Mouse (Mus musculus): ENCODE measurements around the gene Nfia. TPM values are rescaled to one million over a fixed set of nuclear protein-coding genes. Genes with fewer than 3 reads are reported as not detected.

Nfia gene
- total RNA-seq, 2 experiments from 2014 or later: 3.6 to 17.8 TPM

GRCm38 (mm10) chr4:97926607-97927308 is 154.2 kb downstream of the Nfia start:
- no peak for ATAC-seq (ENCODE audit: poor library complexity, severe bottlenecking)

- no peak for ATAC-seq (ENCODE audit: poor library complexity, severe bottlenecking)
These were observed 154.7 kb downstream of the Nfia start for GRCm38 (mm10) chr4:97927309-97927656.

GRCm38 (mm10) chr4:97936371-97936770 is 163.8 kb downstream of the Nfia start:
- ATAC-seq (ENCODE audit: poor library complexity, severe bottlenecking): peak; percentile 75

- ATAC-seq (ENCODE audit: poor library complexity, severe bottlenecking): no peak
These were observed 164.4 kb downstream of the Nfia start for GRCm38 (mm10) chr4:97936912-97937311.

GRCm38 (mm10) chr4:97939492-97939891 is 167.0 kb downstream of the Nfia start:
- no peak for ATAC-seq (ENCODE audit: poor library complexity, severe bottlenecking)

GRCm38 (mm10) chr4:97939920-97940520 is 167.5 kb downstream of the Nfia start:
- ATAC-seq (ENCODE audit: poor library complexity, severe bottlenecking): no peak

- ATAC-seq (ENCODE audit: poor library complexity, severe bottlenecking): no peak
These were observed 169.1 kb downstream of the Nfia start for GRCm38 (mm10) chr4:97941616-97942015.

- ATAC-seq (ENCODE audit: poor library complexity, severe bottlenecking): no peak
These were observed 171.8 kb downstream of the Nfia start for GRCm38 (mm10) chr4:97944309-97944708.

GRCm38 (mm10) chr4:97947484-97947883 is 174.9 kb downstream of the Nfia start:
- no peak for ATAC-seq (ENCODE audit: poor library complexity, severe bottlenecking)

GRCm38 (mm10) chr4:97948250-97948649 is 175.7 kb downstream of the Nfia start:
- ATAC-seq (ENCODE audit: poor library complexity, severe bottlenecking): no peak

GRCm38 (mm10) chr4:97950341-97951071 is 178.0 kb downstream of the Nfia start:
- no peak for ATAC-seq (ENCODE audit: poor library complexity, severe bottlenecking)

GRCm38 (mm10) chr4:97953886-97954285 is 181.4 kb downstream of the Nfia start:
- no peak for ATAC-seq (ENCODE audit: poor library complexity, severe bottlenecking)

GRCm38 (mm10) chr4:97958121-97958520 is 185.6 kb downstream of the Nfia start:
- no peak for ATAC-seq (ENCODE audit: poor library complexity, severe bottlenecking)

GRCm38 (mm10) chr4:97962856-97963255 is 190.3 kb downstream of the Nfia start:
- no peak for ATAC-seq (ENCODE audit: poor library complexity, severe bottlenecking)

- no peak for ATAC-seq (ENCODE audit: poor library complexity, severe bottlenecking)
These were observed 191.4 kb downstream of the Nfia start for GRCm38 (mm10) chr4:97963951-97964350.

- ATAC-seq (ENCODE audit: poor library complexity, severe bottlenecking): no peak
These were observed 196.3 kb downstream of the Nfia start for GRCm38 (mm10) chr4:97968786-97969348.

GRCm38 (mm10) chr4:97973064-97973463 is 200.5 kb downstream of the Nfia start:
- ATAC-seq (ENCODE audit: poor library complexity, severe bottlenecking): no peak

GRCm38 (mm10) chr4:97974037-97974436 is 201.5 kb downstream of the Nfia start:
- no peak for ATAC-seq (ENCODE audit: poor library complexity, severe bottlenecking)

GRCm38 (mm10) chr4:97976891-97977290 is 204.4 kb downstream of the Nfia start:
- no peak for ATAC-seq (ENCODE audit: poor library complexity, severe bottlenecking)

GRCm38 (mm10) chr4:97984361-97984760 is 211.8 kb downstream of the Nfia start:
- peak; percentile 22; the same call in 1 of the 2 replicates for ATAC-seq (ENCODE audit: poor library complexity, severe bottlenecking)

GRCm38 (mm10) chr4:97986056-97986734 is 213.7 kb downstream of the Nfia start:
- ATAC-seq (ENCODE audit: poor library complexity, severe bottlenecking): peak; percentile 77
